Comparison of ENCODE assay signal across 8 mouse cellular contexts in genomic region chr16:23314790-23315189, GRCm38 (mm10).
DNase-seq lines count a peak whose midpoint lies in the region; ATAC-seq and TF ChIP-seq lines count a peak whose summit lies in the region.

No protein-coding gene starts in this region.

- peak; percentile 37 for DNase-seq in kidney, adult 9 months
- DNase-seq in kidney, adult 11 months, result no peak
- DNase-seq in liver, embryonic 11.5 days (ENCODE audit: low spot score), result no peak
- DNase-seq in neural tube, embryonic 11.5 days (ENCODE audit: low spot score), result peak; percentile 32
- no peak for DNase-seq in midbrain, postnatal 0 days (ENCODE audit: low spot score)
- no peak for DNase-seq in midbrain, embryonic 11.5 days (ENCODE audit: low spot score, missing footprints)

- peak overlapping the region; percentile 3; the same call in 1 of the 2 replicates for H3K27ac ChIP-seq in liver, embryonic 11.5 days (ENCODE audit: low read depth, low read length)
- H3K27ac ChIP-seq in neural tube, embryonic 11.5 days (ENCODE audit: low read depth, low read length), result no peak overlapping the region
- no peak overlapping the region for H3K27ac ChIP-seq in midbrain, postnatal 0 days (ENCODE audit: low read depth, low read length)
- no peak overlapping the region for H3K27ac ChIP-seq in midbrain, embryonic 11.5 days (ENCODE audit: low read depth, low read length)

- WGBS in liver, embryonic 11.5 days, result 24% methylated on average over 7 of the region's 7 CpGs
- 37% methylated on average over 7 of the region's 7 CpGs for WGBS in neural tube, embryonic 11.5 days
- 30% methylated on average over 7 of the region's 7 CpGs for WGBS in midbrain, postnatal 0 days
- WGBS in midbrain, embryonic 11.5 days, result 23% methylated on average over 7 of the region's 7 CpGs

- H3K4me1 ChIP-seq in liver, embryonic 11.5 days (replicated peaks; ENCODE audit: control insufficient read depth, insufficient read depth, low read length), result peaks cover 3% of the 10 kb centered on the region; the same call in 1 of the 2 replicates
- no peaks in the 10 kb centered on the region for H3K4me1 ChIP-seq in neural tube, embryonic 11.5 days (ENCODE audit: control insufficient read depth, insufficient read depth, low read length)
- no peaks in the 10 kb centered on the region for H3K4me1 ChIP-seq in midbrain, postnatal 0 days (ENCODE audit: insufficient read depth, low read length)
- no peaks in the 10 kb centered on the region for H3K4me1 ChIP-seq in midbrain, embryonic 11.5 days (ENCODE audit: control insufficient read depth, insufficient read depth, low read length)

- no peaks in the 10 kb centered on the region; the same call in 1 of the 2 replicates for H3K36me3 ChIP-seq in liver, embryonic 11.5 days (ENCODE audit: control insufficient read depth, insufficient read depth, low read length)
- no peaks in the 10 kb centered on the region for H3K36me3 ChIP-seq in neural tube, embryonic 11.5 days (ENCODE audit: control insufficient read depth, insufficient read depth, low read length)
- no peaks in the 10 kb centered on the region for H3K36me3 ChIP-seq in midbrain, postnatal 0 days (ENCODE audit: insufficient read depth, low read length)
- H3K36me3 ChIP-seq in midbrain, embryonic 11.5 days (ENCODE audit: control insufficient read depth, insufficient read depth, low read length), result no peaks in the 10 kb centered on the region

- peak; percentile 36; the same call in 1 of the 2 replicates for ATAC-seq in common myeloid progenitor, adult 5-6 weeks (replicated peaks; ENCODE audit: low read depth, poor library complexity, severe bottlenecking)
- ATAC-seq in liver, embryonic 11.5 days (replicated peaks; ENCODE audit: low FRiP score), result no peak
- no peak for ATAC-seq in neural tube, embryonic 11.5 days (ENCODE audit: insufficient read depth, low FRiP score, low TSS enrichment)
- ATAC-seq in midbrain, postnatal 0 days (ENCODE audit: low FRiP score), result no peak
- no peak for ATAC-seq in midbrain, embryonic 11.5 days (ENCODE audit: low FRiP score)
- ATAC-seq in CD4-positive, CD25-positive, alpha-beta regulatory T cell, adult 4 months, result no peak

- H3K9ac ChIP-seq in liver, embryonic 11.5 days (ENCODE audit: low read depth, low read length), result no peak overlapping the region
- no peak overlapping the region for H3K9ac ChIP-seq in neural tube, embryonic 11.5 days (ENCODE audit: low read length)
- no peak overlapping the region for H3K9ac ChIP-seq in midbrain, postnatal 0 days (replicated peaks; ENCODE audit: low read length, poor library complexity, severe bottlenecking)
- no peak overlapping the region for H3K9ac ChIP-seq in midbrain, embryonic 11.5 days (ENCODE audit: low read length)

- no peaks in the 10 kb centered on the region for H3K27me3 ChIP-seq in liver, embryonic 11.5 days (replicated peaks; ENCODE audit: control insufficient read depth, insufficient read depth, low read length)
- H3K27me3 ChIP-seq in neural tube, embryonic 11.5 days (ENCODE audit: control insufficient read depth, insufficient read depth, low read length), result no peaks in the 10 kb centered on the region
- H3K27me3 ChIP-seq in midbrain, postnatal 0 days (ENCODE audit: insufficient read depth, low read length), result no peaks in the 10 kb centered on the region
- no peaks in the 10 kb centered on the region for H3K27me3 ChIP-seq in midbrain, embryonic 11.5 days (ENCODE audit: control insufficient read depth, insufficient read depth, low read length)

- no peaks in the 10 kb centered on the region for H3K9me3 ChIP-seq in liver, embryonic 11.5 days (ENCODE audit: control insufficient read depth, low read length)
- H3K9me3 ChIP-seq in neural tube, embryonic 11.5 days (ENCODE audit: control insufficient read depth, low read length), result no peaks in the 10 kb centered on the region
- H3K9me3 ChIP-seq in midbrain, postnatal 0 days (ENCODE audit: low read length), result no peaks in the 10 kb centered on the region
- no peaks in the 10 kb centered on the region for H3K9me3 ChIP-seq in midbrain, embryonic 11.5 days (ENCODE audit: control insufficient read depth, low read length)

- H3K4me3 ChIP-seq in liver, embryonic 11.5 days (ENCODE audit: low read depth, low read length), result no peak overlapping the region
- H3K4me3 ChIP-seq in neural tube, embryonic 11.5 days (ENCODE audit: low read depth, low read length), result no peak overlapping the region
- H3K4me3 ChIP-seq in midbrain, postnatal 0 days (ENCODE audit: low read depth, low read length), result no peak overlapping the region
- H3K4me3 ChIP-seq in midbrain, embryonic 11.5 days (ENCODE audit: low read depth, low read length), result no peak overlapping the region

- no peak for TF ChIP-seq CTCF in midbrain, postnatal 0 days (IDR thresholded peaks at IDR 0.05)

- no peak overlapping the region for H3K4me2 ChIP-seq in liver, embryonic 11.5 days
- no peak overlapping the region for H3K4me2 ChIP-seq in neural tube, embryonic 11.5 days (ENCODE audit: low read depth)
- no peak overlapping the region for H3K4me2 ChIP-seq in midbrain, postnatal 0 days (ENCODE audit: low read depth, low read length, poor library complexity, severe bottlenecking)
- no peak overlapping the region for H3K4me2 ChIP-seq in midbrain, embryonic 11.5 days

Comparison
In these comparisons a context has a peak if more than half of its experiments do, and no peak if none do; other contexts are left out.
1. DNase-seq: peak in kidney, adult 9 months (single experiment) and neural tube, embryonic 11.5 days (single experiment); none in kidney, adult 11 months (single experiment), liver, embryonic 11.5 days (single experiment), midbrain, postnatal 0 days (single experiment) and midbrain, embryonic 11.5 days (single experiment).